Mouse (Mus musculus) CD8-positive naive resting alpha-beta T cell, adult 2 months (primary cell): ENCODE results near the gene Lin9.

Experiments used
- DNase-seq, 2 experiments: peaks; one replicate each; pipeline ENCODE4 v3.0.0; 2022; ENCODE audit warnings: low read depth in 2 of 2, low spot score in 2 of 2

Gene Lin9

GRCm38 (mm10) chr1:180707368-180707767, 66.4 kb downstream of the Lin9 start:
- DNase-seq = no peak

- no peak for DNase-seq
Measured at GRCm38 (mm10) chr1:180707813-180708212, 66.9 kb downstream of the Lin9 start.

- no peak for DNase-seq
Measured at GRCm38 (mm10) chr1:180708935-180709776, 68.2 kb downstream of the Lin9 start.

GRCm38 (mm10) chr1:180718756-180719155, 77.8 kb downstream of the Lin9 start:
- DNase-seq = no peak

- no peak for DNase-seq
Measured at GRCm38 (mm10) chr1:180719483-180719882, 78.5 kb downstream of the Lin9 start.

- peak; percentile 83 to 89 for DNase-seq
Measured at GRCm38 (mm10) chr1:180719951-180720689, 79.2 kb downstream of the Lin9 start.

GRCm38 (mm10) chr1:180722608-180723007, 81.7 kb downstream of the Lin9 start:
- no peak for DNase-seq

GRCm38 (mm10) chr1:180723701-180724238, 82.8 kb downstream of the Lin9 start:
- no peak for DNase-seq

- peak; percentile 82 to 83 for DNase-seq
Measured at GRCm38 (mm10) chr1:180725704-180726179, 84.8 kb downstream of the Lin9 start, which contains the start of gene Acbd3. Acbd3 (plus strand) TSS chr1:180726043.

GRCm38 (mm10) chr1:180726183-180726582, 85.2 kb downstream of the Lin9 start:
- no peak for DNase-seq

- no peak for DNase-seq
Measured at GRCm38 (mm10) chr1:180729231-180729630, 88.3 kb downstream of the Lin9 start.
